Mouse (Mus musculus): Measurements from ENCODE around the gene Taf5l.
"Not testable (repeated sequence)": the region's sequence is repeated elsewhere in the genome, so short reads cannot be mapped to it uniquely, and the experiment has no call there.

Gene Taf5l

GRCm38 (mm10) chr8:124021237-124022227, at the start of gene Taf5l, which contains the start of gene Urb2:
TSS of gene Taf5l (minus strand) at chr8:124021397.
TSS of gene Urb2 (plus strand) at chr8:124021508.
- peak; percentile 81 for DNase-seq (ENCODE audit: low read depth, low spot score)

DNA sequence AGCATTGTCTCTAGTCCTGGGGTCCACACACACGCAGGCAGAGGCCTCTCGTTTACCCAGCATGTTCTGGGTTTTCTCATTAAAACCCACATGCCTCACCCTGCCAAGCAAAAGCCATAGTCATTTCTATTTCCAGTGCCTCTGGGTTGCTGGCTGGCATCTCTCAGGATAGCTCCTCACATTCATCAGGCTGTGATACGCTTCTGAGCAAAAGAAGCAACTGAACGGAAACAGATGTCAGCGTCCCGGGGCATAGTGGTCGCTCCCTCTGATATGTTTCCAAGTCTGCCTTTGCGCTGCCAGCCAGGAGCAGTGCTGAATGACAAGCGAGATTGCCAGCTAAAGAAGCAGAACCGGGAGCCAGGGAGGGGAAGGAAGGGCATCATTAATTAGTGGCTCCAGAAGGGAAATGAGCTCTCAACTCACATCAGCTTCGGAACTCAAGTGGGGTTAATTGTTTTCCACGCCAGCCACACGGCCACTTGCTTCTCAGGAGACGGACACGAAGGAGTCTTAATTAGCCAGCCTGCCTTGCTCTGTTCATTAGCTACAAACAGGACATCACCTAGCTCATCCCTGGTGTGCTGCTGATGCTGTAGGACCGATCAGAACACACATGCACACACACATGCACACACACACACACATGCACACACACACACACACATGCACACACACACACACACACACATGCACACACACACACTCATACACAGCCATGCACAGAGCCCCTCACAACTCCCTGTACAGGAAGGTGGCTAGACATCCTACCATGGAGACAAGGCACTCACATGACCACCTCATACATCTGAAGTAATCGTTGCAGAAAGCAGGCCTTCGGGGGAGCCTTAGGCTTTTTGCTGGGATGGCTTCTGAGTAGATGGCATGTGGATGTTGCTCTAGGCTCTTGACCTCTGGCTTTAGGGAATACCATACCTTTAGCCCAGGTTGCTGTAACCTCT, 49.4 kb upstream of the Taf5l start:
- DNase-seq (ENCODE audit: low read depth, low spot score), result peak; percentile 35

DNA sequence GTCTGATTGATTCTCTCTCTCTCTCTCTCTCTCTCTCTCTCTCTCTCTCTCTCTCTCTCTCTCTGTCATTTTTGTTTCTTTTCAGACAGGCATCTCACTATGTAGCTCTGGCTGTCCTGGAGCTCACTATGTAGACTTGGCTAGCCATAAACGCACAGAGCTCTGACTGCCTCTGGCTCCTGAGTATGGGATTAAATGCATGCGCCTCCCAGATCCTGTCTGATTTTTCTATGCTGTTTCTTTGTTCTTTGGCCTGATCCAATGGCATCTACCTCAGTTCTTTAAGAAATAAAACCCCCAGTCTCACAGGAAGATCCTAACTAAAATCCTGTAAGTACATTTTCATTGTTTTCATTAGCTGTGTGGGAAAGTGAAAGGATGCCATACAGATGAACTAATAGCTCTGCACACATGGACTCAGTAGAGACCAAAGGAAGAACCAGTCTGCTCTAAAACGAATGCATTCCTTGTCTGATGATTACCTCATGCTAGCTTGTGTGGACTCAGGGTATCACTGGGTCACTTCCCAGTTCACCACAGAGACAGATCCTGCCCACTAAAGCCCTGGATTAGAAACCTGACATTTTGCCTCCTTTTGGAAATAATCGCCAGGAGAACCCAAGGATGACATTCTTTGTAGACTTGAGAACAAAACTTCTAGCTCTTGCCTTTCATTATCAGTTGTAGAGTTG, 46.0 kb upstream of the Taf5l start:
- DNase-seq (ENCODE audit: low read depth, low spot score), result peak; percentile 54

DNA sequence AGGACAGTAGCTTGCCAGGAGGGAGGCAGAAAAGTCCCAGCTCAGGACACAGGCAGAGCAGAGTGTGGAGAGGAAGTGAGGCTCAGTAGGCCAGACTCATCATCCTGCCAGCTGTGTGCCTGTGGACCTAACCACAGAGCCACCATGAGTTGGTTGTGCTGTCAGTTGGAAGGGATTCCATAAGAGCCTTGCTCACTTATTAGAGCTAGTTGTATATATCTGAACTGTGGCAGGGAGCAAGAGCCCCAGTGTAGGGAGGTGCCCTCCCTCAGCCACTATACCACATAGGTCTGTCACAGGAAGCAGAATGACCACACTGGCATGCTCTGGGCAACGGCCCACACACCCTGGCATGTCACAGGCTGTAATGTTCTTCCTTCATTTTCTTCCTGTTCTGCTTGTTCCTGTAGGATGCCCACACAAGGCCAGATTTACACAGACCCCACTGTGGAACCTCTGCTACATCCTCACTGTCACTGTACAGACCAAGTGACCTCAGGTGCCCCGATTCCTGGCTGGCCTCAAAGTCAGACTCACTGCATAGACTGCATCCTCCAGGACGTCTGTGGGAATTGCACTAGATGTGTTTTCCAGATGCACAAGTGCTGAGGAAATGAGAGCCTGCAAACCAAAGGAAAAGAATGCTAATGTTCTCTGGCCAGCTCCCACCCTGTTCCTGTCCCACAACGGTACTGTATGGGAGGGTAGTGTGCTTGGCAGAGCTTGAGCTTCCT, 45.3 kb upstream of the Taf5l start:
- peak; percentile 42 for DNase-seq (ENCODE audit: low read depth, low spot score)

DNA sequence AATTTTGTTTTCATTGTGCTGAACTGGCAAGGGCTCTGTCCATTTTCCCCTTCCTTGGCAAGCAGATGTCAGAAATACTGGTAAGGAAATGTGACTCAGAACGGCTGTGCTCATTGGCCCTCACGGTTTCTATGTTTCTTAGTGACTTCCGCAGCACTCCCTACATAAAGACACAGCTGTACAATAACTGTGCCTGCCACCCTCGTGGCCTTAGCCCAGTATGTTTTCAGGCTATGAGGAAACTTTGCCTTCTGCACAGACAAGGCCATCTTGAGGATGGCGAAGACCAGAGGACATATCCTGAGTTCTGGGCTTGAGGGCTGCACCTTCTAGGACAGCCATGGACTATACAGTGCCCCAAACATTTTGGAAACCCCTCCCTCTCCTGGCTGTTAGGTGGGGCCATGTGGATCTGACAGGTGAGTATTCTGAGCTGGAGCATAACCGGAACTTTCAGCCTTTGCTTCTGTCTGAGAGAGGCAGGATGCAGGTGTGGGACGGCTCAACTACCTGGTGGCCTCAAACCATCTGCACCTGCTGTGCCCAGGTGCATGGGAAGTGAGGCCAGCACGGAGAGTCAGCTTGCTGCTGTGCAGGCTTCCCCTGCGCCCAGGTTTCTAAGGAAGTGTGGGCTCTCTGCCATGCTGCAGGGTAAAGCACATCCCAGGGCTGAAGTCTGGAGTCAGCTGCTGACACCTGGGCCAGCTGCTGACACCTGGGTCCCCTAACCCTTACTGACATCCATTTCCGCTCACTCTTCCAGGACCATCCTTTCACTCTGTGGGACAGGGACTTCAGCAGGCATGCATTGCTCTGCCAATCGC, 35.8 kb upstream of the Taf5l start:
- DNase-seq (ENCODE audit: low read depth, low spot score), result no peak

- DNase-seq (ENCODE audit: low read depth, low spot score), result no peak
Measured at GRCm38 (mm10) chr8:124052568-124052967, 31.4 kb upstream of the Taf5l start.

DNA sequence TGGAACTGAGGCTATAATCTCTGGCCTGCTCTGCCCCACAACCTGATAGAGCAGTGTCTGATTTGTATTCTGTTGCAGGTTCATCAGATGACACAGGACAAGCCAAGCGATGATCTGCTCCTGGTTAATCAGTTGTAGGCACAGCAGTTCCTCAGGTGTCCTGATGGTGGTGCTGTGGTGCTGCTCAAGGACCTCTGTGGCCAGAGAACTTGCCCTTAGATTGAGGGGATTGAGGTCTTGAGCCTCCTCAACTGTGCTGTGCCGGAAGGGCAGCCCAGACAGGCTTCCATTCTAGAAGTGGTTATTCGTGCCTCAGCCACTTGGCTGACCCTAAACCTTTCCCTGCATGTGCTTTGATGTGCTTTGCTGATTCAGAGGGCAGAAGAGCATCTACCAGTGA, 30.9 kb upstream of the Taf5l start:
- peak; percentile 66 for DNase-seq (ENCODE audit: low read depth, low spot score)

GRCm38 (mm10) chr8:124045856-124046255, 24.7 kb upstream of the Taf5l start:
- DNase-seq (ENCODE audit: low read depth, low spot score), result peak; percentile 11

DNA sequence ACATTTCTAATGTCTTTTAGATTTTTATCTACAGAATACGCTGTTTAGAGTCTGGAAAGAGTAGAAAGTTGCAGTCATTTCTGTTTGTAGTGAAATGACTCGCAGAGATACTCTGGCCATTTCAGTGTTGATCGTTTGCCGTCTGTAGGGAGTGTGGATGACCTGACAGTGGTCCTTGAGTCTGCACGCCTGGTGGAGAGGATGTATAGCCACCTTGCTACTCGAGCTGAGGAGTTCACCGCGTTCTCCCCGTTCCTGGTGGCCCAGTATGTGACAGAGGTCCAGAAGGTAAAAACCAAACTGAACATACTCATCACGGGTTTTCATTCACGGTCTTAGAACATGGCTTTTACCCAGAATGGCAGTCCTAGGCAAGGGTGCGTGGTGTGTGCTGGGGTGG, 23.7 kb upstream of the Taf5l start:
- DNase-seq (ENCODE audit: low read depth, low spot score), result no peak

GRCm38 (mm10) chr8:124044421-124044820, 23.2 kb upstream of the Taf5l start:
- DNase-seq (ENCODE audit: low read depth, low spot score), result no peak

DNA sequence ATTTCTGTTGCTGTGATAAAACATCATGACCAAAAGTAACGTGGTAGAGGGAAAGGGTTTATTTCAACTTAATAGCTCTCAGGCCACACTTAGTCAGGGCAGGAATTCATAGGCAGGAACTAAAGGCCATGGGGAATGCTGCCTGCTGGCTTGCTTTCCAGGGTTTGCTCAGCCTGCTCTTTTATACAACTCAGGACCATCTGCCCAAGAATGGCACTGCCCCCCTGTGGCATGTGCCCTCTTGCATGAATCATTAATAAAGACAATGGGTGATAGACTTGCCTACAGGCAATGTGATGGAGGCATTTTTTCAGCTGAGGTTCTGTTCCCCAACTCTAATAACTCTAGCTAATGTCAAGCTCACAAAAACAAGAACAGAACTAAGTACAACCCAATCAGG, 21.0 kb upstream of the Taf5l start:
- no peak for DNase-seq (ENCODE audit: low read depth, low spot score)

GRCm38 (mm10) chr8:124039351-124039750, 18.2 kb upstream of the Taf5l start:
- no peak for DNase-seq (ENCODE audit: low read depth, low spot score)

DNA sequence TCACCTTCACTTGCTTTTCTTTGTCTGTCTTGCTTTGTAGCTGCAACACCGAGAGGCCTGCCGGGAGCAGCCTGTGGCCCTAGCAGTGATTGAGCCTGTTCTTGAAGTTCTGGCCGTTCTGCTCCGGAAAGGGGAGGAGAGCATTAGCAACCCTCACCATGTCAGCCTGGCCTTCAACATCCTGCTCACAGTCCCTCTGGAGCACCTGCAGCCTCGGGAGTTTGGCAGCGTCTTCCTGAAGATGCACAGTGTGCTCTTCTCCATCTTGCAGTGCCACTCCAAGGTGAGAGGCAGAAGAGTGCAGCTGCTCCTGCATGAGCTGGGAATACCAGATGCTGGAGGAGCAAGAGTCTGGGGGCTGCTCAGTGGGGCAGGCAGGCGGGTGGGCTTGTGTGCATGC, 16.9 kb upstream of the Taf5l start:
- no peak for DNase-seq (ENCODE audit: low read depth, low spot score)

DNA sequence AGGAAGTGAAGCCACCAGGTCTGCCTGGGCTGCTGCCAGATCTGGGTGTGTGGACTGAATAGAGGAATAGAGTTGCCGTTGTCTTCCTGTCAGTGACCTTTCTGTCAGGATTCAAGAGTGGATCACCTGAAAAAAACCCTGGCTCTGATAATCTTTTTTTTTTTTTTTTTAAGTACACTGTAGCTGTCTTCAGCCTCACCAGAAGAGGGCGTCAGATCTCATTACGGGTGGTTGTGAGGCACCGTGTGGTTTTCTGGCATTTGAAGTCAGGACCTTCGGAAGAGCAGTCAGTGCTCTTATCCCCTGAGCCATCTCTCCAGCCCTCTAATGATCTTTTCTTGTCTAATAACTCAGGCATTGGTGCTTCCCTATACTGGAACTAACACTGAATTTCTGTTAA, 12.2 kb upstream of the Taf5l start:
- DNase-seq (ENCODE audit: low read depth, low spot score), result peak; percentile 29

GRCm38 (mm10) chr8:124027831-124028230, 6.6 kb upstream of the Taf5l start:
- no peak for DNase-seq (ENCODE audit: low read depth, low spot score)

GRCm38 (mm10) chr8:124026265-124026664, 5.1 kb upstream of the Taf5l start:
- not testable (repeated sequence) for DNase-seq (ENCODE audit: low read depth, low spot score)

- DNase-seq (ENCODE audit: low read depth, low spot score), result peak; percentile 55
Measured at GRCm38 (mm10) chr8:124020439-124021236, 559 bp downstream of the Taf5l start.

DNA sequence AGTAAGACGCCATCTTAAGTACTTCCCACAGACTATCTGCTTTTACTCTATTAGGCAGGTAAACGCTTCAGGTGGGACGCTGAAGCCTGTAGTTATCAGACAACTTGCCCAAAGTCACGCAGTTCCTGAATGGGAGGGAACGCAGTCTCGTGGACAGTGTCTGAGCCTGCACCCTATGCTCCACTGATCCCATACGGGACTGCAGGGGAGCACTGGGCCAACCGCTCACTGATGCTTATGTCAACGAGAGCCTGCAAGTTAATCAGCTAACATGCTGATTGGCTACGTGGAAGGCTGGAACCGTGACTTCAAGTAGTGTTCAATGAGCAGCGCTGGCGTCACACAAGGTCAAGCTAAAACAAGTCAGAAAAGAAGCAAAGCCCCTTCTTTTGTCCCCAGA, 1.4 kb downstream of the Taf5l start:
- no peak for DNase-seq (ENCODE audit: low read depth, low spot score)

- peak; percentile 58 for DNase-seq (ENCODE audit: low read depth, low spot score)
Measured at GRCm38 (mm10) chr8:124014751-124015150, 6.4 kb downstream of the Taf5l start.
